Mouse (Mus musculus) left cerebral cortex, adult 9 months (tissue): ENCODE data around the gene Mymx.
"Not testable (repeated sequence)": the region's sequence is repeated elsewhere in the genome, so short reads cannot be mapped to it uniquely, and the experiment has no call there.

Source experiments
- DNase-seq, 2 experiments: peaks; one replicate each; pipeline ENCODE4 v3.0.0; 2022; ENCODE audit warnings: low spot score in 2 of 2

The Mymx gene

DNA sequence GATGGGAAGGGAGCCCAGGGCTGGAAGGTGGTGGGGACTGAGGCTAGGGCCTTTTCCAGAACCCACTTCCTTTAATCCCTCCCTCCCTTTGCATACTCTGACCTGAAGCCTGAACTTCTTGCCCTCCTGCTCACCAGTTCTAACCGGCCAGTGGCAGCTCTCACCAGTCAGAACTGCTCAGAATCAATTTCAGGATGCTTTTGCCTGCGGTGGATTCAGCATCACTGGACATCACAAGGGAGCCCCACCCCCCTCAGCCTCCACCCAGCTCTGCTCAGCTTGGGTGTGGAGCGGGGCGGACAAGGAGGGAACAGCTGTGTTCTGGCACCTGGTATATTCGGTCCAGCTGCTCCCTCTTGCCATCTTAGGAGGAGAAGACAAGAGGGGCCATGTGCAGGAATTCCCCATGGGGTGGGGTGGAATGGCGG, at the start of gene Mymx:
Mymx (minus strand) TSS at position 226 of the 428 bp plus-strand sequence.
- DNase-seq: no peak

DNA sequence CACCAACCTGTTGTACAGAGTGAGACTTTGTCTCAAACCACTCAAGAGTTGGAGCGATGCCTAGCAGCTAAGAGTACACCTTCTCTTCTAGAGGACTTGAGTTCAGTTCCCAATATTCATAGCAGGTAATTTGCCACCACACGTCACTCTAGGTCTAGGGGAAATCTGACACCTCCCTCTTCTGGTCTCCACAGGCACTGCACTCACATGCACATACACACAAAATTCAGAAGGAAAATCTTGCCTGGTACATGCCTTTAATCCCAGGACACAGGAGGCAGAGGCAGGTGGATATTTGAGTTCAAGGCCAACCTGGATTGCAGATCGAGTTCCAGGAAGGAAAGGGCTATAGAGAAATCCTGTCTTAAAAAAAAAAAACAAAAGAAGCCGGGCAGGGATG, 42.3 kb upstream of the Mymx start:
- no peak for DNase-seq

DNA sequence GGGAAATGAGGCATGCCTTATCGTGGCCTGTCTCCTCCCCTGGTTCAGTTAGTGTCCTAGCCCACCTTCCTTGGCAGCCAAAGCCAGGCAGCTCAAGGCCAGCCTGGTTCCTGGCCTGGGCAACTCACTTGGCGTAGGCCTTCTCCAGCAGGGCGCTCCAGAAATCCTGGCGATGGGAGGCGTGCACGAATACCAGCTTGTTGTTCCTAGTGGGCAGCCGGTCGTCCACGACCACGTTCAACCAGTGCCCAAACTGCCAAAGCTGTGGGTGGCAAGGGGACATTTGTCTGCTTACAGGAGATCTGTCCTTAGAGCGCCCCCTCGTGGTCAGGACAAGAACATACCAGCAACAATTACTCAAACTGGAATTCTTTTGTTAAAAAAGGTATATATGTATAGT, 40.8 kb upstream of the Mymx start:
- peak in 1 of 2 experiments; percentile 65 for DNase-seq

DNA sequence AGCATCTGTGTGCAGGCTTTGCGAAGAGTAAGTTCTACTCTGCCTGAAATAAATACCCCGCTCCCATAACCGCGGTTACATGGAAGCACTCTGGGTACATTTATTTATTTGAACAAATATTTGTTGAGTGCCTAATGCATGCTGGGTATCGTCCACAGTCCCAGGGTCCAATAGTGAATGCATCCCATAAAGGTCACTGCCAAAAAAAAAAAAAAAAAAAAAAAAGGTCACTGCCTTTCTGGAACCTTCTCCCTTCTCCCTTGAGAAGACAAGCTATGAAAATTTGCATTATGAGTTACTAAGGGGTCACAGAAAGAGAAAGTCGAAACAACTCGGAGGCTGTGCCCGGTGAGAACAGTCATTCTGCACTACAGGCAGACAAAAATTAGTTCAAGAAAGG, 40.1 kb upstream of the Mymx start:
- DNase-seq: no peak

DNA sequence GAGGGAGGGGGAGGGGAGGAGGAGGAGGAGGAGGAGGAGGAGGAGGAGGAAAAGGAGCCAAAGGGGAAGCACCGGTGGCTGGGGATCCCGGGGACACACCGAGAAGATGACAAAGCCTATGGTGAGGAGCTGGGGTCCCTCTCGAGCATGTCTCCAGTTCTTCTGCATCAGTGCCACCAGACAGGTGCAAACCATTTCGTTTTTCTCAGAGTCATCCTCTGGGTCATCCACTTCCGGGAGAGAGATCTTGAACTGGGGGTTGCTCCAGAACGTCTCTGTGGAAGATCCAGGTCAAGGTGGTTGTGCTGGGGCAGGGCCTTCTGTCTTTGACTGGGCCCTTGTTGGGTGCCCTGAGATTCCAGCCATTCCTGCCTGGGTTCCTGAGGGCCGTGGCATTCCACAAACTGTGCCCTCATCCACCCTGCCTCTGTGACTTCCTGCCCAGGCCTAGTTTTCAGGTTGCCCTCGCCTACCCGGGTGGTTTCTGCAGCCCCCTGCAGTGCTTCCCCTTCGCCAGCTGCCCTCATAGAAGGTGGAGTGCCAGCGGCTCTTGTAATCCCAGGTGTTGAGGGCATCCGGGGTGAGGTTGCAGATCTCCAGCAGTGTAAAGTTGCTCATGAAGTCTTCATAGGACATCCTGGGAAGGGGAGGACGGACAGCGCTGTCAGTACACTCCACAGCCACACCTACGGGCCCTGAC, 36.8 kb upstream of the Mymx start:
- DNase-seq: no peak

DNA sequence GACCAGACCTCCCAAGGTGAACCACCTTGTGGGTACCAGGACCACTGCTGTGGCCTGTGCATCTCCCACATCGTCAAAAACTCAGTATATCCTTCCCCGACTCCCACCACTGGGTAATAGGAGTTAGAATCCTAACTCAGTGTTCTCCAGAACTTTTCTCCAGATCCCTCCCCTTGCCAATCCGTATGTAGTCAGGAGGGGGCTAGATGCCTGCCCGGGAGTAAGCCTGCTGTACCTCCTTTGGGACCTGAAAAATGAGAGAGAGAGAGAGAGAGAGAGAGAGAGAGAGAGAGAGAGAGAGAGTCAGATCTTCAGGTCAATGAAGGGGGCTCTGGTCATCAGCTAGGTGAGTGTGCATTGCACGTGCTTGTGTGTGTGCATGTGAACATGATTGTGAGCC, 32.1 kb upstream of the Mymx start:
- no peak for DNase-seq

DNA sequence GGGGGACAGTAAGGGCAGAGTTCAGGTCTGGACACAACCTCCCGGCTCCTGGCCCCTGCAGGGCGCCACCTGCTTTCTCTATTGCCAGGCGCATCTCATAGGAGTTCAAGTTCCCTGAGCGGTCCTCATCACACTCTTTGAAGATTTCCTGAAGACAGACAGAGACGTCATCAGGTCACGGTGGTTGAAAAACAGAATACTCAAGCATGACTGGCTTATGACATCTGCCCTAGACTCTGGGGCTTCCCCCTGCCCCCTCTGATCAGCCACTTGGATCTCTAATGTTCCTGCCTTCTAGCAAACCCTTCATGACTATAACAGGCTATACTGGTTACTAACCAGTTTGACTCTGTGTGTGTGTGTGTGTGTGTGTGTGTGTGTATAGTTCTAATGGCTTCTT, 30.0 kb upstream of the Mymx start:
- no peak for DNase-seq

DNA sequence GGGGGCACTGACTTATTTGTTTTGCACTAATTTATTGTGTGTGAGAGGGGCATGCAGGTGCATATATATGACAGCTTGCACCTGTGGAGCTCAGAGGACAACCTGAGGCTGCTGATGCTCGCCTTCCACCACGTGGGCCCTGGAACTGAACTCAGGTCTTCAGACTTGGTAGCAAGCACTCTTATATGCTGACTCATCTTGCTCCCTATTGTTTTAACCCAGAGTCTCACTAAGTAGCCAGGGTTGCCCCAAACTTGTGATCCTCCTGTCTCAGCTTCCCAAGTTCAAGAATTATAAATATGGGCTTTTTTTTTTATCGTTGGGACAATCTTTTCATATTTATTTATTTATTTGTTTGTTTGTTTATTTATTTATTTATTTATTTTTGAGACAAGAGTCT, 29.1 kb upstream of the Mymx start:
- DNase-seq: no peak

DNA sequence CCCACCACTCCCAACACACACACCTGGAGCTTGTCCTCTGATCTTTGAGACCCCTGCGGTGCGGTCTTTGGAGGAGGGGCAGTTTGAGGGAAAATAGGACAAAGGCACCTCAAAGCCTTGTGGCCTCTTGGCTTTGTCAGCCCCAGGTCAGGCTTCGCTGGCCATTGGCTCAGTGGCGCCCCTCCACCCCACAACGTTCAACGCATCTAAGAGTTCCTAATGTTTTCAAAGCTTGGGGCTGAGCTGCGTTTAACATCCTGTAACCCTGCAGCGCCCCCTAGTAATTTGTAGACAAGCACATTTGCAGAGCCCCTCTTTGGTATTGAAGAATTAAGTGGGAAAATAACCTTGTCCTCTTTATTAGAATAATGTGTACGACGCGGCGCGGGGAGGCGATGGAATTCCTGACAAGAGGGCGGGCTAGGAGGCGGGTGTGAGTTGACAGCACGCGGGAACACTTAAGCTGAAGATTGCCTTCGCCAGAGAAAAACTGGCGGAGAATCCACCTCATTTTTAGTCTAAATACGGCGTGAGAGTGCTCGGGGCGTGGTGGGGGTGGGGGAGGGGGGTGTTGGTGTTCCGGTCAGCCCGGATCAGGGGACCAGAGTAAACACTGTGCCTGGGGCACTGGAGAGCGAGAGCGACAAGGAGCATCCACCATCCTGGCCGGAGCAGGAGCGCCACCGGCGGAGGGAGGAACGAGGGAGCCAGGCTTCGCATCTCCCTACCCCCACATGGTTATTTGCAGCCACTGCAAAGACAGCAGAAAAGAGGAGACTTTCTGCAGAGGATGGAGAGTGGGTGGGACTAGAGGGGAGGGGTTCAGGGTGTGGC, 28.2 kb upstream of the Mymx start:
- DNase-seq: peak; percentile 27 to 74

DNA sequence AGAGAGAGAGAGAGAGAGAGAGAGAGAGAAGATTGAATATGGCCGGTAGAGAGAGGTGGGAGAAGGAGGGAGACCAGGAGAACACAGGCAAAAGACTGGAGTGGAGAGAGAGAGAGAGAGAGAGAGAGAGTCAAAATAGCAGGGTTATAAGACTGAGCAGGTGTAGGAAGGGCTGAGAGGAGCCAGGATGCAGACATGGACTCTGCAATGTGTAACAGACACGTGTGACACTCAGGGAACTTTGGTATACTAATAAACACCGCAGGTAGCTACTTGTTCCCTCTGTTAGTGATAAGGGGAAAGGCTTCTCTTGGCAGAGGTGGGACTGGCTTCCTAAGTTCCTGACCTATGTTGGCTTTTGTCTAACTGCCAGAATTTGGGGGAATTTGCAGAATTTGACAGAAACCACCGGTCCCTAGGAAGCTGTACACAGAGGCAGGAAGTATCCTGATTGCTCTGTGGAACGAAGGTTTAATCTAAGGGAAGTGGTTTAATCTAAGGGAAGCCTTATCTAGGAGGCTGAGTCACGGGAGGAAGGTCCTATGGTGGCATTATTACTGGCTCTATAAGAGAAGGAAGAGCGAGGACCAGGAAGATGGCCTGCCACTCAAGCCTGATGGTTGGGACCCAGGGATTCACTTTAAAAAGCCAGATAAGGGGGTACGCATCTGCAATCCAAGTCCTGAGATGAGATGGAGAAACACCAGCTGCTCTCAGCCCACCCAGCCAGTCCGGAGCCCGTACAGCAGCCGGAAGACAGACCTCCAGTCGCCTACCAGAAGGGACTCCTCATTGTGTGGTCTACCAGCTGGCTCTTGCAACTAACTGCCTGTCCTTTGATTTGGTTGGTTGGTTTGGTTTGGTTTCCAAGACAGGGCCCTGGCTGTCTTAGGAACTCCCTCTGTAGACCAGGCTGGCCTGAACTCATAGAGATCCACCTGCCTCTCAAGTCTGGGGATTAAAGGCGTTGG, 27.3 kb upstream of the Mymx start:
- DNase-seq: no peak

DNA sequence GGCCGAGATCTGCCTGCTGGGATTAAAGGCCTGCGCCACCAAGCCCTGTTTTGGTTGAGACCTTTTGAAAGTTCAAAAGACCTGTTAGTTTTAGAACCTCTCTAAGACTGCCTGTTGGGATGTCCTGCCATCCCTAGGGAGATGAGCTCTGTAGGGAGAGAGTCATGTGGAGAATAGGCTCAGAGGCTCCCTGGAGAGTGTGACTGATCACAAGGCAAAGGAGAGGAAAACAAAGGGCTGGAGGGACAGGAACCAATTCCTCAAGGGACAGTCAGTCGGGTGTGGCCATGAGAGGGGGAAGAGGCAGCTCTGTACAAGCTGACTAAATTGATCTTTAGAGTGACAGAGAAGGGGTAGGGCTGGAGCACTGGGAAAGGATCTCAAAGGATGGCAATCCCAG, 26.3 kb upstream of the Mymx start:
- DNase-seq: no peak

DNA sequence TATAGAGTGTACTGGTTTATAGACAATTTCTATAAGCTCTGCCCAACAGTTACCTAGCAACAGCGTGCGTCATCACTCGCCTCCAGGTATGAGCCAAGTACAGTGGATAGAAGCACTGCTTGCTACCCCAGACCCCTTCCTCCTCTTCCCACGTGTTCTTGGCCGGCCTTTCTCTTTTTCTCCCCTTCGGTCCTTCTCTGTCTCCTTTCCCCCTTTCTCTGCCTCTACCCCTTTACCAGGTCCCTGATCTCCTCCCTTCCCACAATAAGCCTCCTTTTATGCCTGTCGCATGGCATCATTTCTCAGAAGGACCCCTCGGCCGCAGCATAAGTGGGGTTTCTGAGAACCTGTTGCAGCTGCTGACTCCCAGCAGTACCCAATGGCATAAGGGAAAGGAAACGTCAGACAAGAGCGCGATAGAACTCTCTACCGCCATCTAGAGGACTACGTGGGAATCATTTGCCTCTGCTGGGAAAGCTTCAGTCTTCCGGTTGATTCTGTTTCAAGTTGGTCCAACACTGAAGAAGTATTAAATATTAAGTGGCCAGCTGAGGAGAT, 24.8 kb upstream of the Mymx start:
- DNase-seq: peak; percentile 23 to 84

DNA sequence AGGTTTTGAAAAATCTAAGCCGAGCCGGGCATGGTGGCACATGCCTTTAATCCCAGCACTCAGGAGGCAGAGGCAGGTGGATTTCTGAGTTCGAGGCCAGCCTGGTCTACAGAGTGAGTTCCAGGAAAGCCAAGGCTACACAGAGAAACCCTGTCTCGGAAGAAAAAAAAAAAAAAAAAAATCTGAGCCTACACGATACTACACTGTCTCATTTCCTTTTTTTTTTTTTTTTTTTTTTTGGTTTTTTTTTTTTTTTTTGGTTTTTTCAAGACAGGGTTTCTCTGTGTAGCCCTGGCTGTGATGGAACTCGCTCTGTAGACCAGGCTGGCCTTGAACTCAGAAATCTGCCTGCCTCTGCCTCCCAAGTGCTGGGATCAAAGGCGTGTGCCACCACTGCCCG, 21.5 kb upstream of the Mymx start:
- DNase-seq: not testable (repeated sequence)

DNA sequence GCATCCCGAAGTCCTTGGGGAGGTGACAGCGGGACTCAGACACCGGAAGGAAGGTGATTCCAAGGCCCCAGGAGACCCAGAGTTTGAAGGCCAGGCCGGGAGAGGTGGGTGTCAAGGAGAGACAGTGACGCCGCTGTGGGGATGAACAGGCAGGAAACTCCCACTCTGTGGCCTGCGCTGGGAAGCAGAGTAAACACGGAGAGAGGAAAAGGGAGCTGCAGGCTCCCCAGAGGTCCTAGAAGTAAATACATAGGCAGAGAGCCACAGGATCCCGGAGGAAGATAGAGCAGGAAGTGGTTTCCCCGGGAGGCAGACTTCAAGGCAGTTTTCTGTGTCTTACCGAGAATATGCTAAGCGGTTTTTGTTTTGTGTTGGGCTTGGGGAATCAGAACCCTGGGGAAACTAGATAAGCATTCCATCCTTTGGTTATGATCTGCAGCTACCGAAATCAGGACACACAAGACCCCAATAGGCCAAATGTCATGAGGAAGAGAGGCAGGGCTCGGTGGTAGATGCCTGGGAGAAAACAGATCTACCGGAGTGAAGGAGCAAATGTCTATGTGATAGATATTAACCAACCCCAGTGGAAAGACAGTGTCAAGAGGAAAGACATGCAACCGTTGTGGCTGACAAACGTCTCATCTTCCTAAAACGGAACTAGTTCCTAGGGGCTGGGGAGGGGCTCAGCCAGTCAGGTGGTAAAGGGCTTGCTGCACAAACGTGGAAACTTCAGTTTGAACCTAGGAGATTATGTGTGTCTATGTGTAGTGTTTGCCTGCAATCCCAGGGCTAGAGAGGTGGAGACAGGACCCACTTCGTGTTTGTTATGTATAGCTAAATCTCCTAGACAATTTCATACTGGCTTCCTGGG, 17.7 kb upstream of the Mymx start:
- no peak for DNase-seq

DNA sequence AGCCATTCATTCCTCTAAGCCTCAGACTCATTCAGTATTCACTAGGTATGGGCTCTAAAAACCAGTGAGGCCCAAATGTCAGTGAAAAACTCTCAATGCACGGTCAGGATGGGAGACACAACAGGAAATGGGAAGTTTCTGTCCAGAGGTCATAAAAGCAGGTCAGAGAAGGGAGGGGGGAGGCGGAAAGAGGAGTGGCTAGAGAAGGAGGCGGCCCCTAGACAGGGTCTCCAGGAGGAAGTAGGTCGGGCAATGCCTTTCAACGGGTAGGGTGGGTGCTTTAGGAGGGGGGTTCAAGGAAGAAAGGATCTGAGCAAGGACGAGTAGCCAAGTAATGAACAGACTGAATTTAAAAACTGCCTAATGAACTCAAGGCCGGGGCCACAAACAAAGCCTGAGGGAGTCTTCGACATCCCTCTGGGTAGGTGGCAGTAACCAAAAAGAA, 17.1 kb upstream of the Mymx start:
- DNase-seq: no peak

DNA sequence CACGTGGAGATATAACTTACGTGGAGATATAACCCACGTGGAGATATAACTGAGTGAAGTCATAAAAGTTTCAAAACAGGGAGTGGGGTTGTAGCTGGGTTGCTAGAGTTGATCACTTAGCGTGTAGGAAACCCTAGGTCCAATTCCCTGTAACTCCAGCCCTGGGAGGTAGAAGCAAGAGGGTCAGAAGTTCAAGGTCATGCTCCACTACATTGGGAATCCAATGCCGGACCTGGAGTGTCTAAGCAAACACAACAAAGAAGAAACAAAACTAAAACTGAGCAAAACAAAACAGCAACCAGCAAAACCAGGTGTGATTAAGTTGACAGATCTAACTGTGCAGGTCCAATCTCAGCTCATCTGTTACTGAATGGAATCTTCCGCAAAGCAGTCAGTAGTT, 15.8 kb upstream of the Mymx start:
- DNase-seq: no peak

DNA sequence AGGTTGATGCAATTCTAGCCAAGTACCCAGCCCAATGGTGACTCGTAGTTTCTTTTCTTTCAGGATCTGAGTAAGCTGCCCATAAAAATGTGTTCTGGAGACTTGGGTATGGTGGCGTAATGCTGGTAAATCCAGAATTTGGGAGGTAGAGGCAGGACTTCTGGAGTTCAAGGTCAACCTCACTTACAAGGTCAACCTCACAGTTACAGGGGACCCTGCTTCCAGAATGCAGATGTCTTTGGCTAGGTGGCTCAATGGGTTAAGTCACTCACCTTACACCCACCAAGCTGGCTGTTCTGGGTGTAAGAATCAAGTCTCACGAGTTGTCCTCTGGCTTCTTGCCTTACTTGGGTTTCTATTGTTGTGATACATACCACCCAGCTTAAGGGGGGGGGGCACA, 14.8 kb upstream of the Mymx start:
- no peak for DNase-seq

DNA sequence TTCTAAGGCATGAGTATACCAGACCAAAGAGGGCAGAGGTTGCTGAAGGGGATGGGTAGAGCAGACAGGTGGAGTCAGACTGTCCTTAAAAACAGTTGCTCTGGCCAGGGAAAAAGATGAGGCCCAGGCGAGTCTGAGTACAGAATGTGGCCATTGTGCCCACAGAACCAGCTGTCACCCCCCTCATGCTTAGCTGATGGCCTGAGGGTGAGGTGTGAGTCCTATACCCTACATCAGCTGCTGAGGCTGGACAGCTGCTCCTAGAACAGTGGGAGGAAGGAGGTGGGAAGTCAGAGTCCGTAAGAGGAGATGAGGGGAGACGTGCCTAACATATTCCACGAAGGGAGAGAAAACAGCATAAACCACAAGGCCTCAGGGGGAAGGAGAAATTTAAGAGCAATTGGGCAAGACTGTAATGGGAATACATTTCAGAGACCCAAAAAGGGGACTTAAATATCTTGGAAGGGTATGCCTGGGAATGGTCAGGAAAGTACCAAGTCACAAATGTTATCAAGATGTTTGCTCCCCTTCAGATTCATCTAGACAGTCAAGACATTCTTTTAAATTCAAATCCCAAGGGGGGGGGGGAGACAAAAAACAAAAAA, 14.2 kb upstream of the Mymx start:
- no peak for DNase-seq

DNA sequence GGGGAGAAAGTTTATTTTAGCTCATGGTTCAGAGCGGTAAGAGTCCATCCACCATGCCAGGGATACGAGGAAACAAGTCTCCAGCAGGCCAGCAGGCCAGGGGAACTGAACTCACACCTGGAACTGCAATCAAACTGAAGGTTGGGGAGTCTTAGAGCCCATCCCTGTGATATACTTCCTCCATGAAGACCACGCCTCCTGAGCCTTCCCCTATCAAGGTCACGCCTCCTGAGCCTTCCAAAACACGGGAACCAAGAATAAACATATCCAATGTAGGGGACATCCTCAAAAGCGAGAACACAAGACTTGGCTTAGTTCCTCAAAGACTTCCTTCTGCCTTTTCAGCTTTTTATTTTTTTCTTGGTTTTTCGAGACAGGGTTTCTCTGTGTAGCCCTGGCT, 11.0 kb upstream of the Mymx start:
- DNase-seq: no peak

DNA sequence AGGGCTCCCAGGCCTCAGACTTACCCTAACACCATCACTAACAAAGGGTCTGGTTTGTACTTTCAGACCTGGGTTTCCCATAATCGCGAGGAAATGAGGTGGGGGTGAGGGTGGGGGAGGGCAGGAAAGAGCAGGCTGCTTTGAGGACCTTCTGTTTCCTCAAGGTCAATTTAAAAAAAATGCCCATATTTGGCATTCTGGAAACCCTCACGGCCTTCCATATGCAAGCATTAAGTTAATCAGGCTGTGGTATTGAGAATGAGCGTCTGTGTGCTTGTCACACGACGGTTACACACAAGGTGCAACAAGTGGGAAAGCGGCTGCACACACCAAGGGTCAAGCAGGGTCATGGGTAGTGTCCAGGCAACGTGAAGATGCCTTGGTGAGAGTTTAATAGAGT, 10.1 kb upstream of the Mymx start:
- DNase-seq: no peak
